In genomic region chr9:104235751-104236150, GRCm38 (mm10) we compare ENCODE assay signal across 10 mouse cellular contexts. TPM values are rescaled to one million over a fixed set of nuclear protein-coding genes. Genes with fewer than 3 reads are reported as not detected.
DNase-seq lines count a peak whose midpoint lies in the region; ATAC-seq lines count a peak whose summit lies in the region.
"Had no signal": no experiment of that assay in that cellular context is flagged by ENCODE, and none has a peak within 500 bp of the region (broad histone marks: within the 10 kb centered on the region; RNA-seq: fewer than 3 reads in every experiment).

No protein-coding gene starts in this region.

- no peak for ATAC-seq in kidney, embryonic 14.5 days (ENCODE audit: low FRiP score, low TSS enrichment)
- ATAC-seq in heart, embryonic 16.5 days (replicated peaks; ENCODE audit: extremely low read depth, insufficient read depth, low FRiP score): no peak
- no peak for ATAC-seq in inflammation-experienced regulatory T-cells, adult 6 months
- ATAC-seq: Patski had no signal

- H3K36me3 ChIP-seq in kidney, embryonic 14.5 days (ENCODE audit: control insufficient read depth, insufficient read depth, low read length): peaks cover 57% of the 10 kb centered on the region
- peaks cover 24% of the 10 kb centered on the region for H3K36me3 ChIP-seq in heart, embryonic 16.5 days (ENCODE audit: control insufficient read depth, insufficient read depth)

- H3K27me3 ChIP-seq in kidney, embryonic 14.5 days (ENCODE audit: control insufficient read depth, insufficient read depth, low read length): no peaks in the 10 kb centered on the region
- no peaks in the 10 kb centered on the region for H3K27me3 ChIP-seq in heart, embryonic 16.5 days (ENCODE audit: control insufficient read depth, insufficient read depth, low read length)
- H3K27me3 ChIP-seq: Patski had no signal

- H3K9ac ChIP-seq in kidney, embryonic 14.5 days (ENCODE audit: low read depth, low read length): no peak overlapping the region
- H3K9ac ChIP-seq in heart, embryonic 16.5 days (ENCODE audit: low read length): no peak overlapping the region

- no peaks in the 10 kb centered on the region for H3K9me3 ChIP-seq in kidney, embryonic 14.5 days (ENCODE audit: control insufficient read depth, low read length)
- H3K9me3 ChIP-seq in heart, embryonic 16.5 days (replicated peaks; ENCODE audit: control insufficient read depth, low read length): no peaks in the 10 kb centered on the region

- H3K4me3 ChIP-seq in kidney, embryonic 14.5 days (ENCODE audit: low read length): no peak overlapping the region
- H3K4me3 ChIP-seq in heart, embryonic 16.5 days (ENCODE audit: low read length): no peak overlapping the region
- H3K4me3 ChIP-seq: myocyte had no signal

- DNase-seq in kidney, postnatal 25 days: peak; percentile 67 to 68
- DNase-seq in adipocyte (ENCODE audit: low spot score): peak; percentile 59
- peak; percentile 51 for DNase-seq in brain, embryonic 18.5 days (ENCODE audit: low read depth, low spot score)
- DNase-seq in embryo, embryonic 10.5 days (ENCODE audit: low spot score): no peak
- DNase-seq in thymus, postnatal 4 days: no peak

- no peak overlapping the region for H3K4me2 ChIP-seq in kidney, embryonic 14.5 days (replicated peaks; ENCODE audit: low read depth, low read length)
- H3K4me2 ChIP-seq in heart, embryonic 16.5 days (ENCODE audit: low read depth, low read length): no peak overlapping the region

- H3K27ac ChIP-seq in kidney, embryonic 14.5 days (ENCODE audit: low read depth, low read length): no peak overlapping the region
- H3K27ac ChIP-seq in heart, embryonic 16.5 days (ENCODE audit: low read length): peak overlapping the region; percentile 54

- no peaks in the 10 kb centered on the region for H3K4me1 ChIP-seq in kidney, embryonic 14.5 days (ENCODE audit: control insufficient read depth, insufficient read depth, low read length)
- peaks cover 21% of the 10 kb centered on the region for H3K4me1 ChIP-seq in heart, embryonic 16.5 days (ENCODE audit: control insufficient read depth, insufficient read depth, low read length)

- 80% methylated on average over 5 of the region's 5 CpGs for WGBS in kidney, embryonic 14.5 days
- WGBS in heart, embryonic 16.5 days: 25% methylated on average over 5 of the region's 5 CpGs

RNA-seq across cellular contexts. Expression of gene Dnajc13, which starts 27.0 kb away (rescaled TPM):
- polyA plus RNA-seq in kidney, embryonic 14.5 days (2014; fragmentation: Nextera tagmentation; extraction: Ambion mirVana): 31.0 and 31.9 TPM in 2 replicates
- 17.0 and 21.6 TPM in 2 replicates for polyA plus RNA-seq in heart, embryonic 16.5 days (2015; fragmentation: Nextera tagmentation; extraction: Ambion mirVana)
- polyA plus RNA-seq in inflammation-experienced regulatory T-cells, adult 6 months (2017; shearing (Covaris generic)): 10 to 100 TPM; 22.7 to 30.5 (median 30.3) TPM

Comparison
In these comparisons a context has a peak if more than half of its experiments do, and no peak if none do; other contexts are left out.
1. DNase-seq: peak in kidney, postnatal 25 days (2 of 2), adipocyte (single experiment) and brain, embryonic 18.5 days (single experiment); none in embryo, embryonic 10.5 days (single experiment) and thymus, postnatal 4 days (single experiment).